Mouse (Mus musculus) spleen, adult 2 months (tissue): ENCODE results near the gene Tmem242. TPM values are rescaled to one million over a fixed set of nuclear protein-coding genes. Genes with fewer than 3 reads are reported as not detected.

Source experiments
- DNase-seq, 2 experiments: peaks; one replicate each; pipeline versions ENCODE4 v3.0.0 to v3.0.0-alpha.2; 2012 to 2021; ENCODE audit warnings: low spot score in 2 of 2, low read depth in 1 of 2
- H3K27ac ChIP-seq: fragments of 200-500 bp; 2 replicates; pipeline ENCODE4 v1.5.1; 2012; ENCODE audit warnings: low read length, inconsistent platforms; ENCODE audit not compliant: insufficient read depth
- H3K27me3 ChIP-seq: fragments of 200-500 bp; 2 replicates; pipeline ENCODE4 v1.6.1; 2012; ENCODE audit warnings: mild to moderate bottlenecking, moderate library complexity, low read length, inconsistent platforms; ENCODE audit not compliant: control insufficient read depth, insufficient read depth
- H3K36me3 ChIP-seq: fragments of 200-500 bp; 2 replicates; pipeline ENCODE4 v1.6.1; 2012; ENCODE audit warnings: mild to moderate bottlenecking, low read length, inconsistent platforms; ENCODE audit not compliant: control insufficient read depth, insufficient read depth
- H3K4me1 ChIP-seq: fragments of 200-500 bp; 2 replicates; pipeline ENCODE4 v1.6.1; 2011; ENCODE audit warnings: inconsistent platforms; ENCODE audit not compliant: control insufficient read depth, insufficient read depth, insufficient read length
- H3K4me3 ChIP-seq: fragments of 200-500 bp; 2 replicates; pipeline ENCODE4 v1.5.1; 2011; ENCODE audit warnings: mild to moderate bottlenecking, inconsistent platforms; ENCODE audit not compliant: insufficient read depth, insufficient read length; ENCODE audit errors: extremely low read depth
- CTCF ChIP-seq: fragments of 200-500 bp; IDR thresholded peaks from 2 replicates; pipeline ENCODE4 v1.5.1; 2011; ENCODE audit warnings: mild to moderate bottlenecking, inconsistent platforms; ENCODE audit not compliant: insufficient read depth, insufficient read length, insufficient replicate concordance; ENCODE audit errors: extremely low read depth
- POLR2A ChIP-seq: fragments of 200-500 bp; IDR thresholded peaks from 2 replicates; pipeline ENCODE4 v1.6.1; 2011; ENCODE audit warnings: low read depth, low read length, inconsistent platforms
- WGBS: fragments of 180-500 bp; shearing (Covaris S2); methylation state at CpG from one replicate; pipeline ENCODE4 v1.1.7; 2018; 5-methylcytosine and 5-hydroxymethylcytosine counted together
- polyA plus RNA-seq: library from polyadenylated mRNA; depleted of rRNA; stranded (reverse); fragments of >200 nt; gene quantifications from 2 replicates; pipeline ENCODE4 v1.2.3, GENCODE M21; 2012

Gene Tmem242
- polyA plus RNA-seq, 1 experiment, result 3.2 TPM

- peaks cover 5% of the 10 kb centered on the region; the same call in 1 of the 2 replicates for H3K36me3 ChIP-seq
Measured at GRCm38 (mm10) chr17:5419056-5419455, 21.0 kb downstream of the Tmem242 start.

GRCm38 (mm10) chr17:5418545-5418944 is 21.5 kb downstream of the Tmem242 start, which contains the start of gene Ldhal6b:
TSS of gene Ldhal6b (minus strand) at chr17:5418767.
- H3K36me3 ChIP-seq, result peaks cover 5% of the 10 kb centered on the region; the same call in 1 of the 2 replicates
- WGBS, result 96% methylated on average over 11 of the region's 11 CpGs
- no peaks in the 10 kb centered on the region for H3K27me3 ChIP-seq
- no peaks in the 10 kb centered on the region for H3K4me1 ChIP-seq
- H3K4me3 ChIP-seq, result no peak within 1 kb of the TSS
- no peak for DNase-seq
- H3K27ac ChIP-seq, result no peak within 1 kb of the TSS
- no peak for TF ChIP-seq CTCF

More at GRCm38 (mm10) chr17:5419056-5419455, 21.0 kb downstream of the Tmem242 start:
- DNase-seq, result no peak
- Histone ChIP-seq H3K4me1 (no peaks in the 10 kb centered on the region), H3K27ac (no peak overlapping the region), H3K27me3 (no peaks in the 10 kb centered on the region), H3K4me3 (no peak overlapping the region)
- 95% methylated on average over 9 of the region's 9 CpGs for WGBS
- TF ChIP-seq POLR2A (no peak), CTCF (no peak)

- H3K4me1 ChIP-seq, result no peaks in the 10 kb centered on the region
- WGBS, result 88% methylated on average over 3 of the region's 3 CpGs
- H3K36me3 ChIP-seq, result peaks cover 5% of the 10 kb centered on the region; the same call in 1 of the 2 replicates
- DNase-seq, result no peak
- no peaks in the 10 kb centered on the region for H3K27me3 ChIP-seq
- no peak for TF ChIP-seq CTCF
- TF ChIP-seq POLR2A, result no peak
- no peak overlapping the region for H3K4me3 ChIP-seq
- no peak overlapping the region for H3K27ac ChIP-seq
Measured at GRCm38 (mm10) chr17:5416518-5416917, 23.5 kb downstream of the Tmem242 start.

GRCm38 (mm10) chr17:5414041-5414440 is 26.0 kb downstream of the Tmem242 start:
- WGBS, result 97% methylated on average over 3 of the region's 3 CpGs
- H3K27me3 ChIP-seq, result no peaks in the 10 kb centered on the region
- H3K4me3 ChIP-seq, result no peak overlapping the region
- no peak for TF ChIP-seq POLR2A
- no peak for TF ChIP-seq CTCF
- no peak overlapping the region for H3K27ac ChIP-seq
- H3K36me3 ChIP-seq, result peaks cover 8% of the 10 kb centered on the region
- DNase-seq, result no peak
- H3K4me1 ChIP-seq, result no peaks in the 10 kb centered on the region

- H3K27me3 ChIP-seq, result no peaks in the 10 kb centered on the region
- DNase-seq, result no peak
- no peak overlapping the region for H3K27ac ChIP-seq
- no peaks in the 10 kb centered on the region for H3K4me1 ChIP-seq
- TF ChIP-seq POLR2A (no peak), CTCF (no peak)
- 97% methylated on average over 13 of the region's 13 CpGs for WGBS
- H3K4me3 ChIP-seq, result no peak overlapping the region
- H3K36me3 ChIP-seq, result peaks cover 4% of the 10 kb centered on the region
Measured at GRCm38 (mm10) chr17:5413350-5413749, 26.7 kb downstream of the Tmem242 start.

- Histone ChIP-seq H3K36me3 (peaks cover 3% of the 10 kb centered on the region), H3K4me3 (no peak overlapping the region), H3K27ac (no peak overlapping the region), H3K27me3 (no peaks in the 10 kb centered on the region), H3K4me1 (no peaks in the 10 kb centered on the region)
- no peak for TF ChIP-seq CTCF
- TF ChIP-seq POLR2A, result no peak
- 62% methylated on average over 7 of the region's 7 CpGs for WGBS
- no peak for DNase-seq
Measured at GRCm38 (mm10) chr17:5412740-5413139, 27.3 kb downstream of the Tmem242 start.

- 92% methylated on average over 8 of the region's 8 CpGs for WGBS
- no peak for DNase-seq
- no peak overlapping the region for H3K4me3 ChIP-seq
- H3K4me1 ChIP-seq, result no peaks in the 10 kb centered on the region
- TF ChIP-seq CTCF (no peak), POLR2A (no peak)
- H3K27ac ChIP-seq, result no peak overlapping the region
- H3K27me3 ChIP-seq, result no peaks in the 10 kb centered on the region
- H3K36me3 ChIP-seq, result peaks cover 3% of the 10 kb centered on the region
Measured at GRCm38 (mm10) chr17:5412301-5412700, 27.8 kb downstream of the Tmem242 start.
